Mouse (Mus musculus) cerebellum, adult 2 months (tissue): ENCODE measurements at regions not wholly inside any gene's neighbourhood (a gene's known extent, or its start where the extent isn't known, plus 50 kb on each side); places are given as distances from the start of the nearest gene placed in this dataset.

Experiments
- DNase-seq, 2 experiments: peaks; one replicate each; pipeline ENCODE4 v3.0.0; 2021
- H3K27ac ChIP-seq: fragments of 200-500 bp; 2 replicates; pipeline ENCODE4 v1.5.1; 2012; ENCODE audit warnings: low read length, control low read depth, inconsistent platforms; ENCODE audit not compliant: insufficient read depth
- H3K27me3 ChIP-seq: fragments of 200-500 bp; 2 replicates; pipeline ENCODE4 v1.6.1; 2012; ENCODE audit warnings: inconsistent platforms, mild to moderate bottlenecking, low read length, moderate library complexity; ENCODE audit not compliant: control insufficient read depth, insufficient read depth
- H3K4me1 ChIP-seq: fragments of 200-500 bp; 2 replicates; pipeline ENCODE4 v1.6.1; 2011; ENCODE audit warnings: low read length; ENCODE audit not compliant: control insufficient read depth, insufficient read depth
- H3K4me3 ChIP-seq: fragments of 200-500 bp; replicated peaks from 2 replicates; pipeline ENCODE3; 2011; ENCODE audit warnings: mild to moderate bottlenecking, low read depth, low read length, control low read depth; ENCODE audit not compliant: insufficient read depth
- CTCF ChIP-seq: fragments of 200-500 bp; IDR thresholded peaks from 2 replicates; pipeline ENCODE4 v1.5.1; 2011; ENCODE audit warnings: low read depth, mild to moderate bottlenecking, control low read depth, low read length, moderate library complexity, borderline replicate concordance; ENCODE audit not compliant: insufficient read depth
- POLR2A ChIP-seq: fragments of 200-500 bp; IDR thresholded peaks from 2 replicates; pipeline ENCODE4 v1.6.1; 2011; ENCODE audit warnings: low read length, control low read depth, borderline replicate concordance; ENCODE audit not compliant: insufficient read depth
- WGBS: fragments of 180-500 bp; shearing (Covaris S2); methylation state at CpG from one replicate; pipeline ENCODE4 v1.1.7; 2018; 5-methylcytosine and 5-hydroxymethylcytosine counted together

DNA sequence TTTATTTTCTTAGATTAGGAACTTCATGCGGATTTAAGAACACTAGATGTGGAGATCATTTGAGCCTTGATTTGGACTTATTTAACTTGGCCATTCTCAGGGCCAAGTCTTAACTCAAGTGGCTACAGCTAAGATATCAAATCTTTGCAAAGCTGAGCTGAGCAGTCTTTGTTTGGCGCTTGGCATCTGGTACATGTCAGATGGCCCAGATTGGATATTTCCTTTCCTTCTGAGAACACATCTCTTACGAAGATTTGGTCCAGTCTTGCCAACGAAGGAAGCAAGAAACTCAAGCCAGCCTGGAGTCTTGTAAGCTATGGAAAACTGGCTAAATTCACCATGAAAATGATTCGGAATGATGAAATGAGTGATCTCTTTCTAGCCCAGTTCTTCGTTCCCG is 59.1 kb upstream of the Cdc42ep3 start:
- DNase-seq = no peak
- Histone ChIP-seq H3K27me3 (no peaks in the 10 kb centered on the region), H3K27ac (no peak overlapping the region), H3K4me3 (no peak overlapping the region), H3K4me1 (no peaks in the 10 kb centered on the region)
- WGBS = 60% methylated on average over 7 of the region's 7 CpGs
- TF ChIP-seq POLR2A = no peak
- TF ChIP-seq CTCF = no peak

DNA sequence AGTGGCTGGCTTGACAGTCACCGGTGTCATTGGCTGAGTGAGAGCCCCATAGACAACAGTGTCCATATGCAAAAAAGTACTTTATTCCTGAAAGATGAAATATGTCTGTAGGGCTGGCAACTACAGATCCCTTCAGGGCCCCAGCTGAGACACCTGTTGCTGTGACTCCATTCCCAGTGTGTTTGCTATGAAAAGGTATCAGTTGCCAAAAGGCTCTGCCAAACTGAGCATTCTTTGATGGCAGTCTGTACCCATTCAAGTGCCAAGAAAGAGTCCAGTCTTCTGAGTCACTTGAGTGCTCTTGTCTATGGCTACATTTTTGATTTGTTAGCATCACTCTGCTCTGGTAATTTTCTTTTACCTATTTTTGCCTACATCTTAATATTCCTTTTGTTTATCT is 63.1 kb upstream of the Cdc42ep3 start:
- Histone ChIP-seq H3K4me3 (no peak overlapping the region), H3K4me1 (no peaks in the 10 kb centered on the region), H3K27ac (no peak overlapping the region), H3K27me3 (no peaks in the 10 kb centered on the region)
- WGBS = 6% methylated on average over 1 of the region's 1 CpGs
- TF ChIP-seq CTCF = no peak
- TF ChIP-seq POLR2A = no peak
- no peak for DNase-seq

DNA sequence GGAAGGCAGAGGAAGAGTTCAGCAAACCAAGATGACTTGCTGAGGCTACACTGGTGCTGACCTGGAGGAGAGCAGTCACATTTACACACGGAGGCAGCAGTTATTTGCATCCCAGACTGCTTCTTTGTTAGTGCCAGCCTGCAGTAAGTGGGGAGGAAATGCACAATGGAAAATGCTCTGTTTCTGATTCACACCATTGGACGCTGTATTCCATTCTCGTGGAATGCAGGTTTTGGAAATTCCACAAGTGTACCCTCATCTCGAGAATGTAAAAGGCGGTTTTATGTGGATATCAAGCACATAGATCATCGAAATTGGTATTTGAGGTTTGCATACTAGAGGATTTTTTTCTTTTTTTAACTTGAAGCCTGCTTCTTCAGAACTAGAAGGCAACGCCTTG is 66.7 kb upstream of the Cdc42ep3 start:
- WGBS = 75% methylated on average over 7 of the region's 7 CpGs
- Histone ChIP-seq H3K27me3 (no peaks in the 10 kb centered on the region), H3K27ac (no peak overlapping the region), H3K4me3 (no peak overlapping the region), H3K4me1 (no peaks in the 10 kb centered on the region)
- no peak for TF ChIP-seq POLR2A
- no peak for TF ChIP-seq CTCF
- no peak for DNase-seq

DNA sequence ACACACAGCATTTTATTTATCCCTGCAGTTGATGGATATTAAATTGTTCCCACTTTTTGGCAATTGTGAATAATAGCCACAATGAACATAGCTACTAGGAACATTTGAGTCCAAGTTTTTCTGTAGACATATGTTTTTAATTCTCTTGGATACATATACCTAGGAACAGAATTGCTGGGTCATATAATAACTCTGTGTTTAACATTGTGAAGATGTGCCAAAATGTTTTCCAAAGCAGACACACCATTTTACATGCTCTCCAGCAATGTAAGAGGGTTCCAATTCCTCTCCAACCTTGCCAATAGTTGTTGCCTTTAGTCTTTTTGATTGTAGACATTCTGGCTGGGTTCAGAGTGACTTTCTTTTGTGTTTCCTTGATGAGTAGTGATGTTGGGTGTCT is 84.3 kb upstream of the Cdc42ep3 start:
- Histone ChIP-seq H3K4me3 (no peak overlapping the region), H3K27ac (no peak overlapping the region), H3K27me3 (no peaks in the 10 kb centered on the region), H3K4me1 (no peaks in the 10 kb centered on the region)
- DNase-seq = no peak
- no peak for TF ChIP-seq POLR2A
- TF ChIP-seq CTCF = no peak

DNA sequence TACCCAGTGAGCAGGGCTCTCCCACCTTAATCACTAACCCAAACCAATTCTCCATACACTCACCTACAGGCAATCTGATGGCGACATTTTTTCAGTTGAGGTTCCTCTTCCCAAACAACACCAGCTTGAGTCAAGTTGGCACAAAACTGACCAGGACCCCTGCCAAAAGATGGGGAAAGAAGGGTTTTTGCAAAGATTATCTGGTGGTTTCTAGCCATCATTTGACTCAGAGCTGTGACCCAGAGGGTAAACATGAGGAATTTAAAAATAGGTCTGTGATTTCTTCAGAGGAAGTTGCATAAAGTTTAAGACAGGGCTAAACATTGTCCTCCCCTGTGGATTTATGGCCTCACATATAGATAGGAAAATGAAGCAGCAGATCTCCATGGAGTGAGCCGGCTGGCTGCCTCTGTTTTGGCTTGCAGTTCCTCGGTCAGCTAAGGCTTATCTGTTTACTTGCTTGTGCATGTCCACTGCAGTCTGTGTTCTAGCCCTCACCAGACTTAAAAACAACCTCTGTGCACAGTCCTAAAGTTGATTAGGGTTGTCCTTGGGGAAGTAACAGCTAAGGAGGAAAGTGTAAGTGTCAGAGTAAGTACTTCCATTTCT is 87.7 kb upstream of the Cdc42ep3 start:
- TF ChIP-seq CTCF = no peak
- TF ChIP-seq POLR2A = no peak
- DNase-seq = no peak
- no peaks in the 10 kb centered on the region for H3K27me3 ChIP-seq
- WGBS = 51% methylated on average over 3 of the region's 3 CpGs
- no peak overlapping the region for H3K27ac ChIP-seq
- H3K4me1 ChIP-seq = no peaks in the 10 kb centered on the region
- H3K4me3 ChIP-seq = no peak overlapping the region

DNA sequence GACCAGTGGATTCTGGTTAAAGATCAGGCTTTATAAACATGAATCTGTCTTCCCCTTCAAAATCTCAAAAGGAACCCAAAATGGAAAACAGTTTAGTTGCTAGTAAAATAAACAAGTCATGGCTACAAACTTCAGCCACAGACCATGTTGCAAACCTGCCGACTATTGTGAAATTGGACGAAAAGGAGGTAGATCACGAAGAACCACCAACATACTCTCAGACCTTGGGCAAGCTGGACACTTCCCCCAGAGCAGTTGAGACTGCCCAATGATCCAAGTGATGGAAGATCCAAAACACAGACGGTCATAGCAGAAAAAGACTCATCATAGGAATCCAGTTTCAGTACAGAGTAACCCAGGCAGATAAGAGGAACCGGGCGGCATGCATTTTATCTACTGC is 92.3 kb upstream of the Cdc42ep3 start:
- no peak for DNase-seq
- Histone ChIP-seq H3K27ac (no peak overlapping the region), H3K4me3 (no peak overlapping the region), H3K4me1 (no peaks in the 10 kb centered on the region), H3K27me3 (no peaks in the 10 kb centered on the region)
- TF ChIP-seq CTCF = no peak
- TF ChIP-seq POLR2A = no peak
- WGBS = 94% methylated on average over 6 of the region's 6 CpGs

DNA sequence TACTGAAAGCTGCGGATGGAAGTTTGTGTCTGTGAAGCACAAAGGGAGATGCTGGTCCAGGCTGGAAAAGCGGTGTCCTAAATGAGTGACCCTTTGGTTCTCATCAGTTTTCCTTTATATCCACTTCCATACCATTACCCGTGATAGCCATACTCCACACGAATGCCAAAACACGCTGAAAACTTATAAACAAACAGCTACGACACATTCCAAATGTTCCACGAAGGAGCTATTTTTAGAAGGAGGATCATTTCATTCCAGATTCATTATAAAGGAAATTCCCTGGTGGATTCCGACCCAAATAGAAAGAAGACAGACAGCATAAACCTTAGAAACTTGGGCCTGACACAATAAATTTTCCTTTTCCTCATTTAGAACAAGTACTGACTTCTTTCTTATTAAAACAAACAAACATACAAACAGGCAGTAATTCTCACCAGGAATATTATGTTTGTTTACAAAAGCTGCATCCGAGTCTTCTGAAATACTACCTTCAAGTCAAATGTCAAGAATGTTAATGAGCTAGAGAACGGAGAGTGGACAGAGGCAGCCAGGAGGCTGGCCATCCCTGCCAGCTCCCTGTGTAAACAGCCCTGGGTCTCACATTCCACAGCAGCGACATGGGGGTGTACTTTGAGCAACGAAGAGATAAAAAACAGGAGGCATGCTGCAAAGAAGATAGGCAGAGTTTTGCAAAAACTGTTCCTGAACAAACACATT is 96.4 kb upstream of the Cdc42ep3 start:
- TF ChIP-seq POLR2A = no peak
- TF ChIP-seq CTCF = no peak
- no peaks in the 10 kb centered on the region for H3K4me1 ChIP-seq
- WGBS = 45% methylated on average over 12 of the region's 12 CpGs
- H3K27ac ChIP-seq = no peak overlapping the region
- H3K27me3 ChIP-seq = no peaks in the 10 kb centered on the region
- DNase-seq = no peak
- H3K4me3 ChIP-seq = no peak overlapping the region

DNA sequence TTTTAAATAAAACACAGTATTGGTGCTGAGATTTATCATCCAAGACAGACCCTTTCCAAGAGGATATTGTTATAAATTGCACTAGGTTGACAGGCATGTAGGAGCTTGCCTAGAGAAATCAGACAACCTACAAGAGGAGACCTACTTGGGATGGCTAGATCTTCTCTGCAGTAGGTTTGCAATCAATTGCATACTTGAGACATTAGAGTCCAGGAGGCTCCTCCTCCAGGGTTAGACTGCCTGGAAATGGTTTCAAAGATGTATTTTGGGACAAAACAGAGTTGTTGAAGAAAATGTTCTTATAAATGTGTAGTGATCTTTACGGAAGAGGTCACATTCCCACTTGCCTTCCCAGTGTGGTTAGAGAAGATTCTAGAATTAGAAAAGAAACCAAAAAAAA is 98.9 kb upstream of the Cdc42ep3 start:
- Histone ChIP-seq H3K4me1 (no peaks in the 10 kb centered on the region), H3K27me3 (no peaks in the 10 kb centered on the region), H3K4me3 (no peak overlapping the region), H3K27ac (no peak overlapping the region)
- 91% methylated on average over 1 of the region's 1 CpGs for WGBS
- DNase-seq = no peak
- no peak for TF ChIP-seq POLR2A
- no peak for TF ChIP-seq CTCF
